Mouse (Mus musculus) ES-Bruce4 (cell line): Measurements from ENCODE around the gene Mcm3. TPM values are rescaled to one million over a fixed set of nuclear protein-coding genes. Genes with fewer than 3 reads are reported as not detected.

Experiments used
- H3K27ac ChIP-seq: 2 replicates; pipeline ENCODE4 v1.5.1; 2012; ENCODE audit warnings: low read length, inconsistent platforms; ENCODE audit not compliant: insufficient read depth
- H3K27me3 ChIP-seq: 2 replicates; pipeline ENCODE4 v1.6.1; 2012; ENCODE audit warnings: mild to moderate bottlenecking, low read length, inconsistent platforms; ENCODE audit not compliant: control insufficient read depth, poor library complexity, insufficient read depth, severe bottlenecking
- H3K36me3 ChIP-seq: 2 replicates; pipeline ENCODE4 v1.6.1; 2012; ENCODE audit warnings: inconsistent platforms, mild to moderate bottlenecking, low read length, moderate library complexity; ENCODE audit not compliant: control insufficient read depth, poor library complexity, insufficient read depth, severe bottlenecking
- H3K4me1 ChIP-seq: one replicate; pipeline ENCODE4 v1.8.1; 2011; ENCODE audit warnings: low read length; ENCODE audit not compliant: control insufficient read depth, insufficient read depth
- H3K4me3 ChIP-seq: 2 replicates; pipeline ENCODE4 v1.5.1; 2011; ENCODE audit warnings: low read depth, mild to moderate bottlenecking, low read length
- H3K9ac ChIP-seq: 2 replicates; pipeline ENCODE4 v1.6.1; 2012; ENCODE audit warnings: low read depth, mild to moderate bottlenecking, inconsistent platforms; ENCODE audit not compliant: poor library complexity, severe bottlenecking
- H3K9me3 ChIP-seq: replicated peaks from 2 replicates; pipeline ENCODE4 v1.6.1; 2012; ENCODE audit warnings: mild to moderate bottlenecking, low read length, inconsistent platforms; ENCODE audit not compliant: control insufficient read depth, poor library complexity, insufficient read depth, severe bottlenecking
- CTCF ChIP-seq: IDR thresholded peaks from one replicate; pipeline ENCODE4 v1.8.1; 2011; ENCODE audit warnings: low read depth, low read length
- EP300 ChIP-seq: IDR thresholded peaks from 2 replicates; pipeline ENCODE4 v1.6.1; 2011; ENCODE audit warnings: low read depth, low read length; ENCODE audit not compliant: insufficient read depth
- POLR2A ChIP-seq: IDR thresholded peaks from one replicate; pipeline ENCODE4 v1.8.1; 2011; ENCODE audit warnings: low read length; ENCODE audit not compliant: insufficient read depth
- polyA plus RNA-seq: library from polyadenylated mRNA; stranded (reverse); fragments of >200 nt; gene quantifications from 2 replicates; pipeline ENCODE4 v1.2.4, GENCODE M21; 2011; ENCODE audit warnings: low read depth; ENCODE audit not compliant: missing spikeins, insufficient read depth, insufficient read length

The Mcm3 gene
- polyA plus RNA-seq, 1 experiment: 178 TPM

DNA sequence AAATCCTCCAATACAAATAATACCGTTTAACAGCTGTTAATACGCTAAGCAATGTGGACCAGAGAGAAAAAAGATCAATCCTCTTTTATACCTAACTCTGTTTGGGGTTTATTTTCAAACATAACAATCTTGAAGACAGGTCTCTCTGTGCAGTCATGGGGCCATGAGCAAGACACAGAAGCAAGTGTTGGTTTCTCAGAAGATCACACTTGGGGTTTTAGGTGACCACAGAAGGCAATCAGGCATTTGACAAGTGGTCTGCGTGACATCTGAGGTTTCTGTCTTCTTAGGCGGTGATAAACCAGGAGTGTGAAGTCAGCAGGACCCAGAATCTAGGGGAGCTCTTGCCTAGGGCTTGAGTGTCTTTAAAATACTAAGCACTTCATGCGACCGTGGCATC, 53.6 kb downstream of the Mcm3 start:
- H3K36me3 ChIP-seq: no peaks in the 10 kb centered on the region
- TF ChIP-seq EP300 (no peak), CTCF (no peak), POLR2A (no peak)

DNA sequence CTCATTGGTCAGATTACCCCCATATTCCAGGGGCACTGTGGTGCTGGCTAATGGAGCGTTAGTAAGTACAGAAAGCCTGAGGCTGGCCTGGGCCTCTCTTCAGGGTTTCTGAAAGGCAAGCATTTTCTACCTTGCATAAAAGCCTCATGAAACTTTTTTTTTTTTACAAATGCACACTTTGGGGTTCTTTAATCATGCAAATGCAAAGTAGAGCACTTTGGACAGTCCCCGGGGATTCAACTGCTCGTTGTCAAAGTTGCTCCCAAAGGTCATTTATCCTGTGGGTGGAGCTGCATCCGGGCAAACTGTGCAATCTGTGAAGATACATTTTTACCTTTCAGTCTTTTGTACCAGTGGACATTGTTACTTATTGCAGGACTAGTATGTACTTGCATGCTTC, 58.7 kb downstream of the Mcm3 start:
- no peaks in the 10 kb centered on the region for H3K27me3 ChIP-seq
- no peak overlapping the region for H3K4me3 ChIP-seq
- no peaks in the 10 kb centered on the region for H3K9me3 ChIP-seq

More for the DNA sequence above, 53.6 kb downstream of the Mcm3 start:
- Histone ChIP-seq H3K9ac (no peak overlapping the region), H3K27me3 (no peaks in the 10 kb centered on the region), H3K4me1 (peaks cover 3% of the 10 kb centered on the region), H3K4me3 (no peak overlapping the region), H3K9me3 (no peaks in the 10 kb centered on the region), H3K27ac (no peak overlapping the region)

DNA sequence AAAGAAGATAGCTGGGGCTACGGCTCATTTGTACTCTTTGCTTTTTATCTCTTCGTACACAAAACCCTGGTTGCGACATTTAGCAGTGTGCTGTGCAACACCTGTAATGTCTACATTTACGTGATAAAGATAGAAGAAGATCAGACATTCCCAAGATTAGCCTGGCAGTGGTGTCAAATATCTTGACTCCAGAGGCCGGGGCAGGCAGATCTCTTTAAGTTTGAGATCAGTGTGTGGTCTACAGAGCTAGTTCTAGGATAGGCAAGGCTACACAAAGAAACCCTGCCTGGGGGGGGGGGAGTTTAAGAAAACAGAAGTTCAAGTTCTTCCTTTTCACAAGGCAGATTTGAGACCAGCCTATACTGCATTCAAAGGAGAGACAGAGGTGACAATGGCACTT, 59.8 kb downstream of the Mcm3 start:
- Histone ChIP-seq H3K9ac (no peak overlapping the region), H3K9me3 (no peaks in the 10 kb centered on the region), H3K4me3 (no peak overlapping the region), H3K27me3 (no peaks in the 10 kb centered on the region), H3K36me3 (no peaks in the 10 kb centered on the region), H3K4me1 (peaks cover 9% of the 10 kb centered on the region), H3K27ac (no peak overlapping the region)
- TF ChIP-seq CTCF (no peak), EP300 (no peak), POLR2A (no peak)

More for the DNA sequence above, 58.7 kb downstream of the Mcm3 start:
- TF ChIP-seq CTCF (no peak), POLR2A (no peak), EP300 (peak; percentile 61; the same call in 1 of the 2 replicates)
- peaks cover 9% of the 10 kb centered on the region for H3K4me1 ChIP-seq
- H3K27ac ChIP-seq: peak overlapping the region; percentile 54; the same call in 1 of the 2 replicates
- H3K9ac ChIP-seq: no peak overlapping the region
- no peaks in the 10 kb centered on the region for H3K36me3 ChIP-seq

DNA sequence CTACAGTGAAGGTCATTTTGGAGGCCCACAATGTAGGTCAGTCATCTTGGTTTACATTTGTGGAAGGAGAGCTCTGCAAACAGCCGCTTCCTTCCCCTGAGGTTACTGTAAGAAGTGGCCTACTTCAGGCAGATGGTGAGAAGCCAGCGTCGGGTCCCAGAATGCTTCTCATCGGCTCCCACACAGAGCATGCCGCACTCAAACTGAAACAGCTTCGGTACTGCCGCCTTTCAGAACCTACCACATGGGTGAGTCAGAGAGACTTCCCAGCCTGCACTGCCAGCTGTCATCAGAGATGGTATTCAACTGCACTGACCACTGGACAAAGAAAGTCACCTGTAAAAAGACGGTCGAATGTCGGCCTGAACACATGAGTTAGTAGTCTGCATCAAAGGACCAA, 60.3 kb downstream of the Mcm3 start:
- no peaks in the 10 kb centered on the region for H3K27me3 ChIP-seq
- no peak overlapping the region for H3K9ac ChIP-seq
- H3K36me3 ChIP-seq: no peaks in the 10 kb centered on the region
- no peak overlapping the region for H3K27ac ChIP-seq
- TF ChIP-seq POLR2A: no peak
- no peak for TF ChIP-seq CTCF
- no peak for TF ChIP-seq EP300
- H3K9me3 ChIP-seq: no peaks in the 10 kb centered on the region
- peaks cover 9% of the 10 kb centered on the region for H3K4me1 ChIP-seq
- H3K4me3 ChIP-seq: no peak overlapping the region

DNA sequence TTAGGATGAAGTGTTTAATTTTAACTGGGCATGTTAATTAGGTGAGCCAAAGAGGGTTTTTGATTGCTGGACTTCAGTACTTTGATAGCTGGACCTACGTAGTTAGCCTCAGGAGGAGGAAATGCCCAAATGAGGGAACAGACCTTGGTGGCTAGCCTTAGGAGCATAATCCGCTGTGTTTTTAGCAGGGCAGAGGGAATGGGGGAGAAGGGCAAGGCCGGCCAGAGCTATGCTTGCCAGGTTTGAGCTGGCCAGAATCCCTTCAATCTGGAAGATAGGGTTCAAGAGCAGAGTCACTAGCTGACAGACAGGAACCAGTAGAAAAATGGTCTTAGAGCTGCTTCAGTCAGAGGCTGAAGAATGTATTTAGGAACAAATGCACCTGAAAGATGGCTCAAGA, 62.5 kb downstream of the Mcm3 start:
- Histone ChIP-seq H3K27me3 (no peaks in the 10 kb centered on the region), H3K36me3 (no peaks in the 10 kb centered on the region), H3K9ac (no peak overlapping the region), H3K4me1 (peaks cover 9% of the 10 kb centered on the region), H3K9me3 (no peaks in the 10 kb centered on the region), H3K4me3 (no peak overlapping the region), H3K27ac (no peak overlapping the region)
- no peak for TF ChIP-seq EP300
- no peak for TF ChIP-seq POLR2A
- no peak for TF ChIP-seq CTCF

DNA sequence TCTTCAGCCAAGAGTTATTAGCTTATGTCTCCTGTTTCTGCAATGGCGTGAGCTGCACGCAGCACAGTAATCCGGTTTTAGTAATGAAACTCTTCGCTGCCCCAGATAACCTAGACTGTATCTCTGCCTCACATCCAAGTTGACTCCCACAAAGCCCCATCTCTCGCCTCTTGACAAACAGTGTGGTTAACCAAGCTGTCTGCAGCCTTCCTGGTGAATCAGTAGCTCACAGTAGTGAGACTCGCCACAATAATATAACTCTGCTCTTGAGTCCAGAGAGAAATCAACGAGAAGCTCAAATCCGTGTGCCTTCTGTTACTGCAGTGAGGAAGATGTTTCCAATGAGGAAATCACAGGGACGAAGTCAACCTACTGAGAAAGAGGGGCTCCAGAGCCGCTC, 65.7 kb downstream of the Mcm3 start:
- Histone ChIP-seq H3K4me1 (no peaks in the 10 kb centered on the region), H3K36me3 (no peaks in the 10 kb centered on the region), H3K4me3 (no peak overlapping the region), H3K9ac (no peak overlapping the region), H3K27ac (no peak overlapping the region), H3K27me3 (no peaks in the 10 kb centered on the region), H3K9me3 (no peaks in the 10 kb centered on the region)
- TF ChIP-seq EP300 (no peak), CTCF (no peak), POLR2A (no peak)

Other genes with a start within 250 kb of the Mcm3 start
- 0.37 TPM in 1 of 2 replicates, not detected in the other for gene Pkhd1, start 202.2 kb downstream of the Mcm3 start, polyA plus RNA-seq
- not detected in 2 replicates for gene Il17a, start 89.4 kb downstream of the Mcm3 start, polyA plus RNA-seq
- 2.2 and 4.2 TPM in 2 replicates for gene Il17f, start 29.7 kb downstream of the Mcm3 start, polyA plus RNA-seq
- gene Paqr8, start 70.3 kb upstream of the Mcm3 start, polyA plus RNA-seq: 4.4 and 4.9 TPM in 2 replicates
- 4.2 and 8.2 TPM in 2 replicates for gene Efhc1, start 131.3 kb upstream of the Mcm3 start, polyA plus RNA-seq